Mouse (Mus musculus) MEL (cell line): Measurements from ENCODE around the gene Cpox.

Experiments
- CTCF ChIP-seq, 3 experiments: IDR thresholded peaks in 2 of 3; conservative IDR thresholded peaks in 1 of 3; 2 replicates each; pipeline ENCODE4 v1.5.1; 2011 to 2012; ENCODE audit warnings: low read length in 3 of 3, low read depth in 2 of 3, mild to moderate bottlenecking in 2 of 3, improper control_type of control experiment in 1 of 3, inconsistent platforms in 1 of 3, mixed read lengths in 1 of 3, moderate library complexity in 1 of 3; ENCODE audit not compliant: control insufficient read depth in 1 of 3, insufficient read depth in 1 of 3, poor library complexity in 1 of 3, severe bottlenecking in 1 of 3
- EP300 ChIP-seq, 2 experiments: IDR thresholded peaks; 2 replicates each; pipeline ENCODE4 v1.6.1; 2011; ENCODE audit warnings: improper control_type of control experiment in 2 of 2, low read length in 2 of 2, low read depth in 1 of 2, mild to moderate bottlenecking in 1 of 2
- GATA1 ChIP-seq: IDR thresholded peaks from 2 replicates; pipeline ENCODE4 v1.6.1; 2011; ENCODE audit warnings: low read depth, low read length, improper control_type of control experiment
- KAT2A ChIP-seq: conservative IDR thresholded peaks from 2 replicates; pipeline ENCODE4 v1.6.1; 2012; ENCODE audit warnings: low read depth, low read length, improper control_type of control experiment, inconsistent platforms
- MAX ChIP-seq: IDR thresholded peaks from 2 replicates; pipeline ENCODE4 v1.6.1; 2011; ENCODE audit warnings: low read length, improper control_type of control experiment
- MEF2A ChIP-seq: IDR thresholded peaks from 2 replicates; pipeline ENCODE4 v1.6.1; 2014; ENCODE audit warnings: low read depth, mild to moderate bottlenecking, inconsistent platforms, low read length, improper control_type of control experiment; ENCODE audit not compliant: poor library complexity, insufficient replicate concordance, severe bottlenecking; ENCODE audit errors: extremely low read depth
- RAD21 ChIP-seq: IDR thresholded peaks from 2 replicates; pipeline ENCODE4 v1.6.1; 2011; ENCODE audit warnings: mild to moderate bottlenecking, low read depth, low read length, improper control_type of control experiment
- TBP ChIP-seq: IDR thresholded peaks from 2 replicates; pipeline ENCODE4 v1.8.0; 2011; ENCODE audit warnings: low read depth, low read length, improper control_type of control experiment
- ZNF384 ChIP-seq: IDR thresholded peaks from 2 replicates; pipeline ENCODE4 v1.6.1; 2012; ENCODE audit warnings: low read depth, mild to moderate bottlenecking, inconsistent platforms, low read length, improper control_type of control experiment

GRCm38 (mm10) chr16:58655751-58656150 lies 14.3 kb upstream of the Cpox start:
- no peak for TF ChIP-seq CTCF (IDR thresholded peaks at IDR 0.05 in 2 of 3, conservative IDR thresholded peaks at IDR 0.05 in 1 of 3; ENCODE audit: control insufficient read depth in 1 of 3, insufficient read depth in 1 of 3, low read depth in 2 of 3, low read length in 3 of 3, poor library complexity in 1 of 3, severe bottlenecking in 1 of 3)
- no peak for TF ChIP-seq MAX
- TF ChIP-seq ZNF384: no peak
- no peak for TF ChIP-seq KAT2A
- no peak for TF ChIP-seq RAD21
- TF ChIP-seq MEF2A: no peak
- TF ChIP-seq GATA1: no peak
- TF ChIP-seq TBP: no peak
- TF ChIP-seq EP300 (IDR thresholded peaks at IDR 0.05; ENCODE audit: low read depth in 1 of 2, low read length in 2 of 2): no peak
